Mouse (Mus musculus) embryo, embryonic 9.5 days (tissue): ENCODE results near the gene Copg2.
"Not testable (repeated sequence)": the region's sequence is repeated elsewhere in the genome, so short reads cannot be mapped to it uniquely, and the experiment has no call there.

Source experiments
- DNase-seq: peaks from one replicate; pipeline ENCODE4 v3.0.0-alpha.2; 2017; ENCODE audit errors: extremely low spot score

Gene Copg2

DNA sequence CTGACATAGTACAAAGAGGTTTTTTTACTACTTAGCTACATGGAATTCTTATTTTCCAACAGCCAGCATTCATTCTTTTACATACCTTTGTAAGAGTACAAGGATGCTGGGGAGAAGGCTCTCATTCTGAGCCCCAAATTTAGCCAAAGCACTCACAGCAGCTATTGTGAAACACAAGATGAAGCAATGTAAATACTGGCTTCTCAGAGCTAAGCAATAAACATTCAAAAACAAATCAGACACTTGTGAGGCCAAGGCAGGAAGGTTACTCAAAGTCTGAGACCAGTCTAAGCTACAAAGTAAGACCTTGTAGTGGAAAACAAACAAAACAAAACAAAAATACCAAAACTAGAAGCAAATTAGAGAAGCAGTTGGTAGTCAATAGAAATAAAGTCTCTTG, 83.0 kb downstream of the Copg2 start:
- DNase-seq: no peak

DNA sequence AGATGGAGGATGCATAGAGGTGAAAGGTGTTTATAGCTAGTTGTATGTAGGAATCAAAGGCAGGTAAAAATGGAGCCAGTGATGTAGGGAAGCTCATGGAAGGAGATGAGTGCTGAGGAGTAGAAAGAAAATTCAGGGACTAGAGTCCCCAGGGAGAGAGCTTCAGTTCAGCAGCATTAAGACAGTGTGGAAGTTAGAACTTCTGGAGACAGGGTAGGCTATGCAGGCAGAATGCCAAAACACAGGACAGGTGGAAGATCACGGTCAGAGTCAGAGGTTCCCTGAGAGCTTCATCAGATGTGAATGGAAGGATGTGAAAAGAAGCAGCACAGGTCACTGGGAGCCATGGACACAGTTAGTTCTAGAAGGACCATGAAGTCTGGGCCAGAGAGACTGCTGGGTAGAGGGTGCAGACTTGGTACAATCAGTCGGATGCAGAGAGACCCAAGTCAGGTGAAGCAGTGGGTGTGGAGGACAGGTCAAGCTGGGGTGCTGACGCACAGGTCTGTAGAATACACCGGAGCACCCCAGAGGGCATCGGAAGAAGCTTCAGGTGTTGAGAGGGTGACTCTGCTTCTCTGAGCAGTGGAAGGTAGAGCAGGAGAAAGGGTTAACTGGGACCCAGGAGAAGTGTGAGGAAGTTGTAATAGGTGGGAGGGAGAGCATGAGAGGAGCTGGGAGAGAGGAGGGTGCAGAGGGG, 91.4 kb downstream of the Copg2 start:
- no peak for DNase-seq

GRCm38 (mm10) chr6:30804389-30805052, 92.1 kb downstream of the Copg2 start:
- peak; percentile 28 for DNase-seq

GRCm38 (mm10) chr6:30802915-30803314, 93.7 kb downstream of the Copg2 start:
- DNase-seq: not testable (repeated sequence)

DNA sequence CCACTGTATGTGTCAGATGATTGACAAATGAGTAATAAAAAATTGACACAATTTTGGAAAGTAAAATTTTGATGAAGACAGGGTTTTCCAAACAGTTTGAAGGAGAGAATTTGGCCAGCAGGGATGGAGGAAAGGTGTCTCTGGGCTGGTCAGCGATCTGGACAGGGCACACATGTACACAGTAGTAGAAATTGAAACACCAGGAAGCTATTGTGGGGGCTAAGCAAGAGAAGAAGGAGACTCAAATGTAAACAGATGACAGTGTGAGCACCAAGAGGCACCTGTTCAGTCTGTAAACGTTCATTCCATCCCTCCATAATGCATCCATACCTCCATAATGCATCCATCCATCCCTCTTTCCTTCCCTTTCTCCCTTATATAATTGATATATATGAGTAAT, 145.4 kb downstream of the Copg2 start:
- DNase-seq: no peak

GRCm38 (mm10) chr6:30750482-30750881, 146.1 kb downstream of the Copg2 start:
- DNase-seq: no peak

DNA sequence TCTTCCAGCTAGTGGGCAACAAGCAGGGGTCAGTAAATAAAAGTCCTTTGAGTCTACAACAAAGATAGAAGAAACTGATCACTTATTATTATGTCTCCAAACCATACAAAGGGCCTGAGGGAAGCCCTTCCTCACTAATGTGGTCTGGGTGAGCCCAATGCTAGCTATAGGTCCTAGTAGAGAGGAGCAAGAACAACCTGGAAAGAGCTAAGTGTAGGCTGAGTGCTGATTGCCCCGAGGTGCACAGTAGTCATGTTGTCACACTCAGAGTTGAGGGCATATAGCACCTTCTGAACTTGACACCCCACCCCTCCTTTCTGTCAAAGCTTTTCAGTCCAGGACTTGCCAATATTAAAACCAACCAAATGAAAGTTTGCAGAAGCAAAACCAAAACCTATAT, 146.7 kb downstream of the Copg2 start:
- DNase-seq: no peak

DNA sequence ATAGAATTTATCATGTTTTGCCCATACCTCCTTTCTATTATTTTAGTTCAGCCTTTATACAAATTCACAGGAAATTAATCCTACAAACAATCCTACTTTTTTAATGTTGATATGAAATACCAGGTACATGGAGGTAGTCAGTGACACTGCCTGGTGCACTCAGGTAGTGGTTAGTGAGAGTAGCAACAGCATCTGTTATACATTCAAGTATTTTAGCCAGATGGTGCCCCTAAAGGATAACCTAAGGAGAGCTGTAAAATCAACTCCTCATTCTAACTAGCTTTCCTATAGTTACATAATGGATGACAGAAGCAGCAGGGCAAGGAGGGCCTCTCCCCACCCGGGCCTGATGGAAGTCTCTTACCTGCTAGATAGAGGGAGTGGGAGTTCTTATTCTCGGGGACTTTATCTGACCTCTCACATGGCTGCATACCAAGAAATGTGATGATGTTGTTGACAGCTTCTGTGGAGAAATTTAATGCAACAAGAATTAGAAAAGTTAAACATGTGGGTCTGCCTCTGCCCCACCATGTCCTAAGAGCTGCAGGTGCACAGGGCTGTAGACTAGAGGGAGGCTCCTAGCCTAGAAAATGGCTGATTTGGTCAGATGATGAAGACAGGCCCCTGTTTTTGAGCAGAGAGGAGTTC, 147.4 kb downstream of the Copg2 start:
- peak; percentile 66 for DNase-seq

DNA sequence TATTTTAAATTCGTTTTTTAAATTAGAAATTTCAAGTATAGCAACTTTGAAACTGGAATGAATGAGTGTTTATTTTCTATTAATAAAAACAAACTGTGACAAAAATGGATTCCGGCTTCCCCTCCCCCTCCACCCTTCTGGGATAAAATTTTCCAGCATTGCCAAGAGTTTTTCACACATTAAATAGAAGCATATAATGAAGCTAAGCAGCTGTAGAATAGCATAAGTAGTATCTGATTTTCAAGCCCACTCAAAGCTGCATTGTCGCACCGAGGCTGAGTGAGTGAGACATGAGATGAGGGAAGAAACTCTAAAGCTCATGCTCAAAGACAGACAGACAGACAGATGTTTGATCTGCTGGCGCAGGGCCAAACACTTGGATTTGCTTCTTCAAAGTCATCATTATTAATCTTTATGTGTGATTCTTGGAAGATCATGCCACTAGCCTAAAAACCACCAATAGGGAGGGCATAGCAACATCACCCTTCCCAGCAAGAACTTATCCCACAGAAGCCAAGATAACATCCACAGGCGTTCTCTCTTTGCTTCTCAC, 148.2 kb downstream of the Copg2 start:
- DNase-seq: no peak

DNA sequence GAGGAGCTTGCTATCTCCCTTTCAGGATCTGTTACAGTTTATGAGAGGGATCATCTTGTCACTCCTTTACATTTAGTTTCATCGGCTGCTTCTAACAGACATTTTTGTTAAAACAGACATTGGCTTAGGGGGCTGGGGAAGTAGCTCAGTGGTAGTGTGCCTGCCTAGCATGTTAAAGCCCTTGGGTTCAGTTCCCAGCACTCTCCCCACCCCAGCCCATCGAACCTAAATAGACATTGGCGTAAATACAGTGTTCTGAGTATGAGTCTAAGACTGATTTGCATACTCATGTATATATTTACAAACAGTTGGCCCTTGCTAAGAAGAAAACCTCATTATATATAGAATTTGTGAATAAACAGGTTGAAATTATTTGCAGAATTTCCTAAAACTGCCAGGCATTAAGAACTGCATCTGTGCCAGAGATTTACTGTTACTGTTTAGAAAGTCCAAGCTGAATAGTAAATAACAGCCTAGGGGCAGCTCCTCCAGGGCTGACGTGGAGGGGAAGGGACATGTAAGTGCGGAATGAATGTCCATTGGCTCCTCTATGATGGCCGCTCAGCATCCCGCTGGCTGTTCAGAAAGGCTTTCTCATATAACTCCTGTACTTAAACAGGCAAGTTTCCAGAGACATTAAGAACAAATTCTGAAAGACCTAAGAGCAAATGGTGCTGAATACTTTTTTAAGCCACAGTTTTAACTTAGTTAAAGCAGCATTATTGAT, 148.8 kb downstream of the Copg2 start:
- DNase-seq: no peak

- no peak for DNase-seq
These were observed 151.0 kb downstream of the Copg2 start for GRCm38 (mm10) chr6:30745591-30745990.

DNA sequence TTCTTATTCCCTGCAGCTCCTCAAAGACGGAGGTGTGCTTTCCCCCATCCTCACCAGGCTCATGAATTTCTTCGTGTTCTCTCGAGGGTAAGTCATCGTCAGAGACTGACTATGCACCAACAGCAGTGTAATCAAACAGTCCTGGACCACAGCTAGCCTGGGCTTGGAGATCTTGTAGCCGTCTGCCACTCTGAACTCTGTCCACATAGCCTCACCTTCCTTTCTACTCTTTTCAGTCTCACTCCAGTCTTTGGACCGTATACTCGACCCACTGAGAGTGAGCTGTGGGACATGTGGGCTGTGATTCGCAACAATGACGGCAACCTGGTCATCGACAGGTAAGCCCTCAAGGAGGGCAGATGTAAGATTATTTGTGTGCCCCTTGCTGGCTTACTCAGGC, 151.7 kb downstream of the Copg2 start:
- no peak for DNase-seq

DNA sequence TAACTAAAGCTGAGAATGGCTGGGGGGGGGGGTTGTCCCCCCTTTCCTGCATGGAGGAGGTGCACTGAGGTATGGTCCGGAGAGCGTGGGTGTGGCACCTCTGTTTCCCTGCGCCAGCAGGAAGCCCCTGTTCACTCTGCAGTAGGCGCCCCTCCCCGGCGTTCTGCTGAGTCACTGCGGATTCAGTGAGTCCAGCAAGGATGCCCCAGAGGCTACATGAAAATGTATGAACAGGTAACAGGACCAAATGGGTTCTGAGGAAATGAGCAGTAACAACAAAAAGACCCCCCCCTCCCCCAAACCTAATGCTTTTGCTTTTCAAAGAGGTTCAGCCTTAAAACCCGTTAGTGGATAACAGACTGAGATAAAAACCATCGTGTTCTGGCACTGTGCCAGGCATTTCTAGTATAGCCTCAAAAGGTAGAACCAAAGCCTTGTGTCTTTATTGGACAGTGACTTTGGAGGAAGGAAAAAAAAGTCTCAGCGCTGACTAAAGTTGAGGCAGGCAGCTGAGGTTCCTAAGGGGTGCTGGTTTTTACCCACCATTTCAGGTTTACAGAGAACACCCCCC, 157.3 kb downstream of the Copg2 start:
- DNase-seq: no peak

DNA sequence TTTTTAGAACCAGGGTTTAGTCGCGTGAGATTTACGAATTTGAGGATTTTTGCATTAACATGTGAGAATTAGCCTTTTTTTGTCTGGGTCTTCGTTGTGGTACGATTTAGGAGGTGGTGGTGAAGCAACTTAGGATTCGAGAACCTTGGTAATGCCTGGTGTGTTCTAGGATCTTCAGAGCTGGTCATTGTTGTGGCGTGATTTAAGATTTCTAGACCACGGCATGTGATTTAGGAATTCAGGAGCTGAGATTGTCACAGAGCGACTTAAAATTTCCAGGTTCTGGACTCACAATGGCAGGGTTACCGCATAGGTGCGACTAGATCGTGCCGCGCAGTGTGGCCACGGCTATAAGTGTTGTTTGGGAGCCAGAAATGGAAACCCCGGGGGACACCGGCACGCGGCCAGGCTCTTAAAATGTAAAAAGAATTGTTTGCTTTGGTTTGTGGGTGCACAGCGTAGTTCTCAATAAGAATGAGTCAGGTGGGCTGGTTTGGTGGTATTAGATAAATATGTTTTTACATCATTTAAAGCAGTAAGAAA, 158.1 kb downstream of the Copg2 start:
- DNase-seq: no peak

DNA sequence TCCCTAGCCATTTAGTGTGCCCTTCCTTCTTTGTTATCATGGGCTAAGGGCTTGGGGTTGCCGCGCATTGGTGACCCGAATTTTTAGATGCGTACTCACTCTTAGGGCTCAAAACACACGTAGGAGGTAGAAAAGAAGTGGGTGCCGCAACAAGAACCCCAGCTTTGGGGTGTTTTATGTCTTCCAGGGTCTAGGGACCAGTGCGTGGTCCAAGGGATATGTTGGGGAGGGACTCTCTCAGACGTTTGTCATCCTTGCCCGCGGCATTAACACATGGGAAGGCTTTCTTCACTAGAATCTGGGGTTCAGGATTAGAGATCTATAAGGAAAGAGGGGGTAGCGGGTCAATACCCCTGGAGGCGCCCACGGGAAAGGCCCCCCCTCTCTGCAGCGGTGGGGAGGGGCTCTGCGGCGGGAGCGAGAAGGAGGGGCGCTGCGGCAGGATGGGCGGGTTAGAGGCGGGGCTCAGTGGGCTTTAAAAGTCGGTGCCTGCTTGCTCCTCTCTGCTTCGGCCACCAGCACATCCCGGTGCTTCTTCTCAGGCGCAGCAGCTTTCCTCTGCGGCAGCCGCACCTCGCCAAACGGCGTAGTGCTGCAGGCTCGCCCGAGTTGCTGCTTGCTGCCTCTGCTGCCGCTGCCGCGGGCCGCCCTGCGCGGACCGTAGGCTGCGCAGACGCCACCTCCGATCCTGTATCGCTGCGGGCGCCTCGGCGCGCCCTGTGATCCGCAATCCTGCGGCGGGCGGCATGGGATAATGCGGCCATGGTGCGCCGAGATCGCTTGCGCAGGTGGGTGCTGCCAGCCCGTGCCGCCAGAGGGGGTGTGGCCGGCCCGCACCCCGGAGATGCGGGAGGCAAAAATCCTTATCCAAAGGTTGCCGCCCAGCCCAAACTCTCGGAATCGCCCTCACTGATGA, 158.8 kb downstream of the Copg2 start:
- peak; percentile 86 for DNase-seq

- DNase-seq: peak; percentile 86
These were observed 159.6 kb downstream of the Copg2 start for GRCm38 (mm10) chr6:30736864-30737547.

DNA sequence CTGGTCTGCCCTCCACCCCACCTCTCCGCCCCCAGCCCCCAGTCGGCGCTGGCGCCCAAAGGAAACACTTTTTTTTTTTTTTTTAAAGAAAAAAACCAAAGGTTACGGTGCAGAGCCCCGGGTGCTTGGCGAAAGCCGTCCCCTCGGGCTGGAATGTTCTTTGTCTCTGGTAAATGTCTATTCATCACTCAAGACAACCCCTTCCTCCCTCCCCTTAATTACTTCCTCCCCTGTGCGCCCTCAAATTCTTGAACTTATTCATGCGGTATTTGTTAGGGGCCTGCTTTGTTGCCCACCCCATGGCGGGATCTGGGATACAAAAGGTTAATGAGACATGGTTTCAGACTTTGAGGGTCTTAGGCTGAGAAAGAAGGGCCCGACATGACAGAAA, 160.2 kb downstream of the Copg2 start:
- peak; percentile 74 for DNase-seq

DNA sequence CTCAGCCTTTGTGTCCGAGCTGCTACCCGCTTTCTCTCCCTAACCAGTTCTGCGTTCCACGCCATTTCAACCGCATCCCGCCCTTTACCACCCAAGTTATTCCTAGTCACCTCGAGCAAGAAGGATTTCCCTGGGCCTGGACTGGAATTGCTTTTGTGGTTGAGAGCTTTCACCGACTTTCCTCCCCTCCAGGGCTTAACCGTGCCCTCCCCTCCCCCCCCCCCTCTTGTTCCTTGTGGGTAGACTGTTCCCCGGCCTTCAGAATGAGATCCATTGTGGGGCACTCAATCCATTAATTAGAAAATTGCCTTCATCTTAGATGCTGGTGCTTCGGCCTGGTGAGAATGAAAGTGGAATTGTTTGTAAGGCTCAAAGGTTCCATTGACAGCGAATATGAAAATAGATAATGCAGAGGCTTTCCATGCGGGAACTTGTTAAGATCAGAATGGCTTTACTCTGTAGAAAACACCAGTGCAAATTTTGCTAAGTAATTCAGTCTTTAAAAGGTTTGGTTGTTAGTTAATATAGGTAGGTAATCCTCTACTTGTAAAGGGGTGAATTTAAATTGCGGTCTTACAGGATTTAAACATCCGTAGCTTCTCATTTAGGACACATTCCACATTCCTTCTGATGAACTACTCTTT, 160.7 kb downstream of the Copg2 start:
- peak; percentile 68 for DNase-seq

DNA sequence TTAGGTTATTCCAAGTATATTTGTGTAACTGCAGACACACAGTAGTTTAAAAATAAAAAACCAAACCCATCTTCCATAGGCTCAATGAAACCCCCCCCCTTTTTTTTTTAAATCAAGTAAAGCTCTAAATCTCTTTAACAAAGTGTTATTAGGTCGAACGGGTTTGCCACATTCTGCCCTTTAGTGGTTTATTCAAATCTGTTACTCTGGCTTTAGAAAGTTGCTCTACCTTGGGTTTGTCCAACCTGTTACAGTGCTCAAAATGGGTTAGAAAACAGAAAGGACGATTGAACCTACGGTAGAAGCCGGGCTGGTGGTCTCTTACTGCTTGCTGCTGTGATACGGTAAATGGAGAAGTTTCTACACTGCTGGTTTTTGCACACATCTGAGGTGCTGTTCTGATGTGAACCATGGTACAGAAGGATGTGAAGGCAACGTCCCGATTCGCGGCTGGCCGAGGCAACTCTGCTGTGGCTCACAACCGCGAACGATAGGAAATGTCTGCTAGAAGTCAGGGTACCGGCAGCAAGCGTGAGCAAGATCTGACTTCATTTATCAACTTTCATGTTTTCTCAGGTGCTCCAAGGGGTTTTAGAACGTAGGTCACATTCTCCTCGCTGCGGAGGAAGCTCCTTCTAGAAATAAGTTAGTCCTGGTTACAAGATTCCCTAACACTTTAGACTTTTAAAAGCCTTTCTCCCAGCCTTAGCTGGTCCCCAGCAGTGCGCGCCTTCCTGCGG, 161.4 kb downstream of the Copg2 start:
- DNase-seq: no peak
